Mouse (Mus musculus): ENCODE measurements at regions not wholly inside any gene's neighbourhood (a gene's known extent, or its start where the extent isn't known, plus 50 kb on each side); places are given as distances from the start of the nearest gene placed in this dataset.

- peak; percentile 43 for DNase-seq (ENCODE audit: low spot score)
Measured at GRCm38 (mm10) chr3:20590143-20590542, 223.2 kb upstream of the Agtr1b start.

GRCm38 (mm10) chr3:20551563-20551962 is 184.6 kb upstream of the Agtr1b start:
- peak; percentile 32 for DNase-seq (ENCODE audit: low spot score)

- no peak for DNase-seq (ENCODE audit: low spot score)
Measured at GRCm38 (mm10) chr3:20543991-20544390, 177.0 kb upstream of the Agtr1b start.

GRCm38 (mm10) chr3:20538492-20539004 is 171.6 kb upstream of the Agtr1b start:
- DNase-seq (ENCODE audit: low spot score) = no peak

- peak; percentile 74 for DNase-seq (ENCODE audit: low spot score)
Measured at GRCm38 (mm10) chr3:20520738-20521137, 153.8 kb upstream of the Agtr1b start.

- DNase-seq (ENCODE audit: low spot score) = peak; percentile 93
Measured at GRCm38 (mm10) chr3:20509192-20509591, 142.2 kb upstream of the Agtr1b start.

GRCm38 (mm10) chr3:20505546-20505945 is 138.6 kb upstream of the Agtr1b start:
- DNase-seq (ENCODE audit: low spot score) = no peak
